Mouse (Mus musculus) kidney, adult 10 weeks (tissue): ENCODE data around the gene Rnf208. TPM values are rescaled to one million over a fixed set of nuclear protein-coding genes. Genes with fewer than 3 reads are reported as not detected.

Experiments
- polyA plus RNA-seq: library from polyadenylated mRNA; stranded (reverse); fragments of 350-450 nt; fragmentation: Illumina TruSeq; extraction: RNeasy Lipid Tissue Mini Kit (QIAGEN cat#74804); gene quantifications from one replicate; pipeline ENCODE4 v1.2.3, GENCODE M21; 2014; ENCODE audit warnings: low read depth, low replicate concordance

Gene Rnf208
- polyA plus RNA-seq: not detected

GRCm38 (mm10) chr2:25242101-25242506, at the start of gene Rnf208, which contains the start of gene Cysrt1:
Gene Rnf208 (plus strand): TSS chr2:25242255.
Gene Cysrt1 (minus strand): TSS chr2:25242452.

DNA sequence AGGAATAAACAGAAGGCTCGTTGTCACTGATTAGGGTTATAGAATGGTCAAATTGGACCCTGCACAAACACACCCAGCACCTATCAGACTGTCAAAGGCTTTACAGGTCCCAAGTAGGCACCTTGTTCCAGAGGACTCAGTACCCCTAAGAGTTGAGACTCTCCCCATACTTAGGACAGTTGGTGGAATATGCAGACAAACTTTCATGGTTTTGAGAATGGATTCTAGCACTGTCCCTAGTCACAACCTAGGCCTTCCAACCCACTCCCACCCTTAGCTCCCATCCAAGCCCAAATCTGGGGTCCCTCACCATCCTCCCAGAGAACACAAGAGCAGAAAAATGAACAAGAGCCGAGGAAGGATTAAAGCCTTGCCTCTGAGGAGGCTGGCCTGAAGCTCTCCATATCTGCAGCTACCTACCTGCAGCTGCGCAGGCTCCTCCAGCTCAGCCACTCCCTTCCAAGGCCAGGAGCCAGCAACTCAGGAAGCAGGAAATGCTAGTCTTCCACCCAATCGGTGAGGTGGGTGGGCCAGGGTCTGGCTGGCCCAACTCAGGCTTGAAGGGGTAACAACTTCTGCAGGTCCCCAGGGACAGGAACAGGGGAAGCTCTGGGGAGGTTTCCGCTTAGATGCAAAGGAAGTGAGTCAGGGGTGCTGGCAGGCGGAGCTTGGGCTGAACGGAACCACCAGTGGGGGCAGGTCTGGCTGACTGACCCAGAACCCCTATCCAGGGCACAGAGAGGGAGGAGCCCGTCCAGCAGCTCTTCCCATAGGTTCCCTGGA, 45.7 kb upstream of the Rnf208 start, which contains the start of gene Tor4a:
TSS of gene Tor4a (minus strand) at position 715 of the 783 bp plus-strand sequence.

DNA sequence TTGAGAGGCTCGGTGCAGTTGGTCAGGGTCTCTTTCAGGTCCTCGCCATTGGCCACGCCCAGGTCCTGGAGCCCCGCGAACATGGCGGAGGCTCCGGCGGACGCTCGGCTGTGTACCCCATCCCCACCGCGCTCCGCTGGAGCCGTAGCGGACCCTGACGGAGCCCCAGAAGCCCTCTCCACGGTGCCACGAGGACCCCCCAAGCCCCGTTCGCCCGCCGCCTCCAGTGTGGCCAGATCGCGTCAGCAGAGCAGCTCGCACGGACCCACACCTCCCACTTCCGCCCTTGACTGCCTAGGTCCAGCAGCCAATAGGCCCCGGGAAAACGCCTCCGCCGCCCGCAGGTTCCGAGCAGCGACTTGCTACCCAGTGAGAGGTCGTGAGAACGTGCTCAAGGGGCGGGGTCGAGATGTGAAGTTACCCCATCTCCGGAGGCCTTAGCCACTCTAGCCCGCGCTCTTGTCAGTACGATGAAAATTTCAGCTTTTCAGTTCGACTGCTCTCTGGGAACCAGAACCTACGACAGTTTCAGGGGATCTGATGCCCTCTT, 30.9 kb upstream of the Rnf208 start, which contains the start of gene Nelfb:
TSS of gene Nelfb (minus strand) at position 369 of the 550 bp plus-strand sequence.

GRCm38 (mm10) chr2:25214444-25214843, 27.6 kb upstream of the Rnf208 start, which contains the start of gene Stpg3:
Gene Stpg3 (minus strand): TSS chr2:25214637.

DNA sequence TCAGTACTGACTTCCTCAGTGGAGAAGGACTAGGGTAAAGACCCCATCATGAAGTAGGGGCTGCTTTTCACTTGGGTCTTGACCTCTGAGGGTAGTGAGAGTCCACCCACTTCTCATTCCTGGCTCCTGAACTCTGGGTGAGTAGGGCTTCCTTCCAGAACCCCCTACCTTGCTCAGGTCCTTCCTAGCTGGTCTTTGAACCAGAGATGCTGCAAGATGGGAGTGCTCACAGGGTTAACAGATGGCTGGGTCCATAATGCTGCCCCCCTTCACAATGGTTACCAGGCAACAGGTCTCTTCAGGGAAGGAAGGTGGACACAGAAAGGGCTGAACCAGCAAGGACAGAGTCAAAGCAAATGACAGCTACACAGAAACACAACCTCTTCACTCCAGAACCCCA, 23.6 kb upstream of the Rnf208 start, which contains the start of gene Fam166a:
TSS of gene Fam166a (plus strand) at position 301 of the 400 bp plus-strand sequence.

DNA sequence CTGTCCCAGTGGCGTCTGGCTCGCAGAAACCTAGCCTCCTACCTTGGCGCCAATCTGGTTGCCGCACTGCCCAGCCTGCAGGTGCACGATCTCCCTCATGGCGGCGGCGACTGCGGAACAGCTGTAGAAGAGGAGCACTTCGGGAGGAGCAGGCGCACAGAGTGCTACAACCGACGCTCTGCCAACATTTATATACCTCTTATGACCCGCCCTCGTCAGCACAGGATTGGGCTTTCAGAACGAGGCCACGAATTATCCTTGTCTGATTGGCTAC, 17.6 kb upstream of the Rnf208 start, which contains the start of gene Tubb4b:
TSS of gene Tubb4b (minus strand) at position 211 of the 274 bp plus-strand sequence.

DNA sequence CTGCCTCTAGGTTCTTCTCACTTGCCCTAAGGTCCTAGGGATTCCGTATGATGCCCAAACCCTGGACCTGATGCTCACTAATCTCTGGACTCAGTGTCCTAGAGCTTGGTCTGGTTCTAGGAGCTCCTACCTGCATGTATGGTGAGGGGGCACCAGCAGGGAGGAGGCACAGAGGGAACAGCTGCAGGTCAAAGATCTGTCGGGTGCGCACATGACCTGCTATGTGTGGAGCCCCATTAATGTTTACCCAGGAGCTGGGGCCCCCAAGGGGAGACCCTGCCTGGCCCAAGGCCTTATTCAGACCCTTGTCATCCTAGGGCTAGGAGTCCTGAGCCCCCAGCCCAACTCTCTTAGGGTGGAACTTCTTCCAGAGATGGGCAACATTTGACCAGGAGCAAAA, 8.0 kb upstream of the Rnf208 start, which contains the start of gene Slc34a3:
TSS of gene Slc34a3 (minus strand) at position 315 of the 400 bp plus-strand sequence.

DNA sequence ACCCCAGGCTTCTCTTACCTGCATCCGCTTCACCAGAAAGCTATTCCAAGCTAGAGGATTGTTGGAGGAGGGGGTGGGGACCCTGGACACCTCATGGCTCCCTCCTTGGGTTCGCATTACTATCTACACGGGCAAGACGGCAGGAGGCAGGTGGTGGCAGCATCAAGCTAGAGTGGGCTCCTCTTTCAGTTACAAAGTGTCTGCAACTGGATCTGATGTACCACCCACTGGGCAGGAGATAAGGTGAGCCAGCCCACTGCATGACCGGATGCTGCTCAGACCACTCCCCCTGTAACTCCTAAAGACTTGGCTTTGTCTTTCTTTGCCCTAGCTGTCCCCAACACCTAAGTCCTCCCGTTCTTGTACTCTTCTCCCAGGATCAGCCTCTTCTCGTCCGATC, 5.4 kb upstream of the Rnf208 start, which contains the start of gene Rnf224:
TSS of gene Rnf224 (minus strand) at position 174 of the 400 bp plus-strand sequence.

DNA sequence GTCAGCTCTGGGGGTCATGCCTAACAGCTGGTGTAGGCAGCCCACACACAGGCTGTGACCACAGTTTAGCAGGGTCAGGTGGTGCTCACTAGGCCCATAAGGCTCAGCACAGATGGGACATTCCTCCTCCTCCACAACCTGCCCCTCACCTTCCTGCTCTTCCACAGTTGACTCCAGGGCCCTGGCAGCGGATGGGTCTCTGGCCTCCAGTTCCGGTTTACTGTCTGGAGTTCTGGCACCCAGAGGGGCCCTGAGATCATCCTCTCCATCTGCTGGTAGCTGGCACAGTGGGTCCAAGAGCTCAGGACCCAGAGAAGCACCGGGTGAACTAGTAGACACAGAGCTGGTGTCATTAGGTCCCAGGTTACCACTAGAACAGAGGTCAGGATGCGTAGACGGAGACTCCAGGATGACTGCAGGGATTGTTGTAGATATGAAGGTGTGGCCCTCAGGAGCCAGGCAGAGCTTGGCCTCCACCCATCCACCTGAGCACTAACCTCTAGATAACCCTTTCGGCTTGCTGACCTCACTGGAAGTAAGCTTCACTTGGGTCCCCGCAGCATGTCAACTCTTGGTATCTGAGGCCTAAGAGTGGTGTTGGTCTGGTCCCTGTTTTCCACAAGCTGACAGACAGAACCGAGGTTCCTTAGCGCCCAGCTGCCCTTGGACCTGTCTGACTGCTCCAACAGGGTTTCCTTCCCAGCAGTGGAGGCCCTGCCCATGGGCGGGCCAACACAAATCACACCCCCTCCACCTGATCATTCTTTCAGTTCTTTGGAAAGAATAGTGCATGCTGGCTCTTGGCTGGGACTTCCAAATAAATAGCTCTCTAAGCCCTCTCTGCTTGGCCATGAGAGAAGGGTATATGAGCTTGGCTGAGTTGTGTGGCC, 4.4 kb downstream of the Rnf208 start, which contains the start of gene AL732309.1:
TSS of gene AL732309.1 (minus strand) at position 681 of the 890 bp plus-strand sequence.

GRCm38 (mm10) chr2:25255284-25255779, 13.3 kb downstream of the Rnf208 start, which contains the start of gene Tmem203:
Gene Tmem203 (plus strand): TSS chr2:25255439.

DNA sequence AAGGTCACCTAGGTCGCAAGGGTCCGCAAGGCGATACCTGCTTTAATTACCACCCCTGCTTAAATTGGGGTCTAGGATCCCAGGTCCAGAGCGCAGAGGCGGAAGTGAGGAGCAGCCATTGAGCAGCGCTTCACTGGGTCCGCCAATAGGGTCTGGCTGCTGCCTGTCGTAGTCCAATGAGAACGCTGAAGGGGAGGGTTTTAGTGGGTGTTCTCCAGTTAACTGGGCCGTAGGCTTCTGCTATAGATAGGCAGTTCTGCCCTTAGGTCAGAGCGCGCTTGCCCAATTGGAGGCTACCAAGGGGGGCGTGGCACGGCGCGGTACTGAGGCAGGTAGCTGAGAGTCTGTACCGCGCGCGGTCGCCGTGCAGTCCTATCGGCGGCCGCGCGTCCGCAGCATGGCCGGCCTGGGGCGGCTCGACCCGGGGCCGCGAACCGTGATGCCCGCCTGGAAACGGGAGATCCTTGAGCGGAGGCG, 20.3 kb downstream of the Rnf208 start, which contains the start of gene Tprn:
TSS of gene Tprn (plus strand) at position 328 of the 477 bp plus-strand sequence.

GRCm38 (mm10) chr2:25271827-25272511, 29.9 kb downstream of the Rnf208 start, which contains the start of the genes Ssna1 and Anapc2:
Gene Ssna1 (minus strand): TSS chr2:25272438.
Gene Anapc2 (plus strand): TSS chr2:25272478.

GRCm38 (mm10) chr2:25287927-25288649, 46.0 kb downstream of the Rnf208 start, which contains the start of gene Tmem210:
Gene Tmem210 (plus strand): TSS chr2:25288145.

DNA sequence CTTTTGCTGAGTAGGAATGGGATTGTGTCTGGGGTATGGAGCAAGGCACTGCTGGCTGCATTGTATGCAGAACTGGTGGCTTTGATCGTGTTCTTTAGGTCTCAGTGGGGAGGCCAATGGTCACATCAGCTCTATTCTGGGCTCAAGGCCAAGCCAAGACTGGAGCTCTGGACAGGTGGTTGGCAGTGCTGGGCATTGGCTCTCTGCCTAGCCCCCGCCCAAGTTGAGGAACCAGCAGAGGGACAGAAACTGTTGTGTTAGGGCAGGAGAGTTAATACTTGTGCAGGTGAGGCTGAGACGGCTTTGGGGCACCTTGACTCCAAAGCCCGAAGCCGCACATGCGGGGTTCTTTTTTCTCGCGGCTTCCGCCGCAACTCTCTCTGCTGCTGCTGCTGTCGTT, 47.6 kb downstream of the Rnf208 start, which contains the start of gene Lrrc26:
TSS of gene Lrrc26 (plus strand) at position 265 of the 400 bp plus-strand sequence.

Other genes with a start within 250 kb of the Rnf208 start
- gene Nsmf, start 187.9 kb upstream of the Rnf208 start, polyA plus RNA-seq: 4.0 TPM
- 4.9 TPM for gene Entpd8, start 162.0 kb upstream of the Rnf208 start, polyA plus RNA-seq
- gene Noxa1, start 147.1 kb upstream of the Rnf208 start, polyA plus RNA-seq: not detected
- 3.8 TPM for gene Nrarp, start 61.5 kb upstream of the Rnf208 start, polyA plus RNA-seq
- gene Tor4a, start 45.4 kb upstream of the Rnf208 start, polyA plus RNA-seq: 1.4 TPM
- gene Nelfb, start 30.8 kb upstream of the Rnf208 start, polyA plus RNA-seq: 5.2 TPM
- not detected for gene Stpg3, start 27.6 kb upstream of the Rnf208 start, polyA plus RNA-seq
- gene Fam166a, start 23.5 kb upstream of the Rnf208 start, polyA plus RNA-seq: not detected
- gene Tubb4b, start 17.6 kb upstream of the Rnf208 start, polyA plus RNA-seq: 24.5 TPM
- gene Slc34a3, start 7.9 kb upstream of the Rnf208 start, polyA plus RNA-seq: 5.6 TPM
- not detected for gene Rnf224, start 5.5 kb upstream of the Rnf208 start, polyA plus RNA-seq
- not detected for gene Cysrt1, start 197 bp downstream of the Rnf208 start, polyA plus RNA-seq
- gene AL732309.1, start 4.6 kb downstream of the Rnf208 start, polyA plus RNA-seq: 1.5 TPM
- 0.61 TPM for gene Tmem203, start 13.2 kb downstream of the Rnf208 start, polyA plus RNA-seq
- gene Tprn, start 20.4 kb downstream of the Rnf208 start, polyA plus RNA-seq: 3.2 TPM
- gene Ssna1, start 30.2 kb downstream of the Rnf208 start, polyA plus RNA-seq: 1.2 TPM
- 4.5 TPM for gene Anapc2, start 30.2 kb downstream of the Rnf208 start, polyA plus RNA-seq
- gene Tmem210, start 45.9 kb downstream of the Rnf208 start, polyA plus RNA-seq: not detected
- not detected for gene Lrrc26, start 47.7 kb downstream of the Rnf208 start, polyA plus RNA-seq
- gene Grin1, start 76.9 kb downstream of the Rnf208 start, polyA plus RNA-seq: not detected
- 15.0 TPM for gene Man1b1, start 90.1 kb downstream of the Rnf208 start, polyA plus RNA-seq
- gene Dpp7, start 114.1 kb downstream of the Rnf208 start, polyA plus RNA-seq: 34.5 TPM
- 3.9 TPM for gene Uap1l1, start 123.4 kb downstream of the Rnf208 start, polyA plus RNA-seq
- not detected for gene Sapcd2, start 130.1 kb downstream of the Rnf208 start, polyA plus RNA-seq
- gene Entpd2, start 153.6 kb downstream of the Rnf208 start, polyA plus RNA-seq: 0.36 TPM
- 4.3 TPM for gene Npdc1, start 157.1 kb downstream of the Rnf208 start, polyA plus RNA-seq
- gene Fut7, start 181.0 kb downstream of the Rnf208 start, polyA plus RNA-seq: not detected
- gene Abca2, start 186.4 kb downstream of the Rnf208 start, polyA plus RNA-seq: 0.77 TPM
- gene Clic3, start 214.6 kb downstream of the Rnf208 start, polyA plus RNA-seq: not detected
- 2.2 TPM for gene Paxx, start 218.8 kb downstream of the Rnf208 start, polyA plus RNA-seq
- not detected for gene Ptgds, start 227.8 kb downstream of the Rnf208 start, polyA plus RNA-seq